Comparison of ENCODE assay signal across 16 mouse cellular contexts in the genomic region with DNA sequence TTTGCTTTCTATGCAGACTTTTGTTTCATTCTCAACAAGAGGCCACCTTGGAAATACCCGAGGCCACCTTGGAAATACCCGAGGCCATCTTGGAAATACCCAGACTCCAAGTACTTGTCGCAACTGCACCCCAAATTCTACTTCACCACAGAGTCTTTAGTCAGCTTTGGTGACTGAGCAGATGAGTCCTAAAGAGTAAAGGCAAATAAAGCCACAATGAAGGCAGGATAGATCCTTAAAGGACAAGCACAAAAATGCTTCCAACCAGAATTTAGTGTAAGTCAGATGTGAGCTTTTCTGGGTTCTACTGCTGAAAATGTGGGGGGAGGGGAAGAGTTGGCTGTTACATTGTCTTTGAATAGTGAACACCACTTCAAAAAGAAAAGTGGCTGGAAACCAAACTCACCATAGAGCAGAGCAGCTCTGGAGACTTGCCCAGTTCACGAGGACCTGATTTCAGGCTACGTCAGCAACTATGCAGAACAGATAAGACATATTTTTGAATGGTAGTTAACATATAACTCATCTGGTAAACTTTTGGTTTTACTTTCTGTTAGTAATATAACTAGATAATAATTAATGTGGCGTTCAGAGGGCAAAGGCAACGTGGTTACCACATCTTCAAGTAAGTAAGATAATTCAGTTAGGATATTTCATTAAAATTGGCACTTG. TPM values are rescaled to one million over a fixed set of nuclear protein-coding genes. Genes with fewer than 3 reads are reported as not detected.
DNase-seq lines count a peak whose midpoint lies in the region; ATAC-seq and TF ChIP-seq lines count a peak whose summit lies in the region.
"Had no signal": no experiment of that assay in that cellular context is flagged by ENCODE, and none has a peak within 500 bp of the region (broad histone marks: within the 10 kb centered on the region; RNA-seq: fewer than 3 reads in every experiment).

No protein-coding gene starts in this region.

- intact Hi-C loops in heart, postnatal 10 days (cut with DNase I) = no loop called here

- no peaks in the 10 kb centered on the region for H3K27me3 ChIP-seq in heart, embryonic 10.5 days (ENCODE audit: insufficient read depth, poor library complexity, severe bottlenecking)
- H3K27me3 ChIP-seq in intestine, embryonic 15.5 days (replicated peaks) = no peaks in the 10 kb centered on the region
- H3K27me3 ChIP-seq in myocyte (ENCODE audit: control insufficient read depth, insufficient read depth, insufficient read length) = no peaks in the 10 kb centered on the region
- H3K27me3 ChIP-seq: limb, embryonic 13.5 days had no signal

- TF ChIP-seq POLR2A in myocyte (IDR thresholded peaks at IDR 0.05; ENCODE audit: insufficient read length, low read depth) = no peak

- no peaks in the 10 kb centered on the region for H3K9me3 ChIP-seq in heart, embryonic 10.5 days
- H3K9me3 ChIP-seq in intestine, embryonic 15.5 days = no peaks in the 10 kb centered on the region
- H3K9me3 ChIP-seq: limb, embryonic 13.5 days had no signal

- no peaks in the 10 kb centered on the region for H3K4me1 ChIP-seq in heart, embryonic 10.5 days
- no peaks in the 10 kb centered on the region for H3K4me1 ChIP-seq in intestine, embryonic 15.5 days (replicated peaks)
- H3K4me1 ChIP-seq: limb, embryonic 13.5 days had no signal

- H3K9ac ChIP-seq in intestine, embryonic 15.5 days = no peak overlapping the region
- H3K9ac ChIP-seq: limb, embryonic 13.5 days; liver, postnatal 0 days had no signal

- no peaks in the 10 kb centered on the region for H3K36me3 ChIP-seq in heart, embryonic 10.5 days
- H3K36me3 ChIP-seq in intestine, embryonic 15.5 days = no peaks in the 10 kb centered on the region
- no peaks in the 10 kb centered on the region for H3K36me3 ChIP-seq in myocyte (ENCODE audit: control insufficient read depth, insufficient read depth)
- H3K36me3 ChIP-seq: limb, embryonic 13.5 days had no signal

- H3ac ChIP-seq in myocyte (ENCODE audit: control insufficient read depth, insufficient read length) = no peak overlapping the region

- DNase-seq in heart, postnatal 10 days = peak; percentile 22 to 38
- DNase-seq in heart, embryonic 10.5 days (ENCODE audit: low spot score) = no peak
- DNase-seq in lung, postnatal 14 days = peak; percentile 1
- no peak for DNase-seq in lung, postnatal 25 days (ENCODE audit: low spot score)
- no peak for DNase-seq in cerebellum, adult 11-12 months
- no peak for DNase-seq in retina, postnatal 1 day
- DNase-seq: adrenal gland, postnatal 10 days; cerebellum, adult 9-10 months; gastrocnemius, adult 2 months; liver, postnatal 0 days; thymus, adult 18-20 months had no signal

- no peak overlapping the region for H3K4me3 ChIP-seq in heart, embryonic 10.5 days
- no peak overlapping the region for H3K4me3 ChIP-seq in intestine, embryonic 15.5 days (replicated peaks)
- H3K4me3 ChIP-seq in myocyte = no peak overlapping the region
- H3K4me3 ChIP-seq: gastrocnemius, adult 2 months; limb, embryonic 13.5 days had no signal

- no peaks in the 10 kb centered on the region for H3K79me2 ChIP-seq in myocyte (ENCODE audit: control insufficient read depth, insufficient read depth)

- H3K4me2 ChIP-seq in intestine, embryonic 15.5 days (replicated peaks) = no peak overlapping the region
- peak overlapping the region; percentile 21 for H3K4me2 ChIP-seq in myocyte (ENCODE audit: low read depth)
- H3K4me2 ChIP-seq: limb, embryonic 13.5 days had no signal

- WGBS in heart, embryonic 10.5 days = 81% methylated on average over 7 of the region's 7 CpGs
- WGBS in intestine, embryonic 15.5 days = 70% methylated on average over 7 of the region's 7 CpGs

- peak; percentile 67 for ATAC-seq in intestine, embryonic 15.5 days
- ATAC-seq: forebrain, embryonic 16.5 days; hindbrain, embryonic 16.5 days; liver, postnatal 0 days had no signal

- no peak overlapping the region for H3K27ac ChIP-seq in heart, embryonic 10.5 days
- H3K27ac ChIP-seq in intestine, embryonic 15.5 days = no peak overlapping the region
- H3K27ac ChIP-seq: gastrocnemius, adult 2 months; limb, embryonic 13.5 days had no signal

TF ChIP-seq in myocyte, 11 proteins besides CTCF, POLR2A, EP300 and RAD21:
- TF ChIP-seq TCF3 (IDR thresholded peaks at IDR 0.05; ENCODE audit: insufficient read length, low read depth) (no peak), SRF (IDR thresholded peaks at IDR 0.05; ENCODE audit: control insufficient read depth, insufficient read length, low read depth) (no peak), MAX (IDR thresholded peaks at IDR 0.05; ENCODE audit: low read depth) (no peak), TCF12 (IDR thresholded peaks at IDR 0.05; ENCODE audit: insufficient read depth, poor library complexity, severe bottlenecking) (no peak), E2F4 (IDR thresholded peaks at IDR 0.05; ENCODE audit: insufficient read depth) (no peak), MYOD1 (IDR thresholded peaks at IDR 0.05; ENCODE audit: control insufficient read depth in 1 of 3, insufficient read length in 2 of 3, low read depth in 2 of 3) (no peak), REST (IDR thresholded peaks at IDR 0.05; ENCODE audit: insufficient read depth, insufficient read length) (no peak), USF1 (IDR thresholded peaks at IDR 0.05; ENCODE audit: low read depth) (no peak), POLR2AphosphoS2 (IDR thresholded peaks at IDR 0.05; ENCODE audit: insufficient read length, low read depth) (no peak), CEBPB (IDR thresholded peaks at IDR 0.05; ENCODE audit: insufficient read depth, poor library complexity, severe bottlenecking) (no peak)

RNA-seq across cellular contexts. Expression of gene Gda, which starts 34.5 kb away (rescaled TPM):
- total RNA-seq in heart, postnatal 10 days (2021) = 1 to 10 TPM; 2.6 to 4.9 TPM
- polyA plus RNA-seq in heart, embryonic 10.5 days (2016; fragmentation: Nextera tagmentation; extraction: Ambion mirVana) = 0.16 TPM in 1 of 2 replicates, not detected in the other
- polyA plus RNA-seq in intestine, embryonic 15.5 days (2015; fragmentation: Nextera tagmentation; extraction: Ambion mirVana) = 9.1 and 9.5 TPM in 2 replicates
- polyA plus RNA-seq in myocyte (2012; fragmentation: generic; extraction: Trizol) = 0.04 TPM

Comparison
In these comparisons a context has a peak if more than half of its experiments do, and no peak if none do; other contexts are left out.
1. DNase-seq: peak in heart, postnatal 10 days (2 of 2) and lung, postnatal 14 days (single experiment); none in heart, embryonic 10.5 days (single experiment), lung, postnatal 25 days (single experiment), cerebellum, adult 11-12 months (single experiment) and retina, postnatal 1 day (single experiment).